Mouse (Mus musculus): ENCODE results near the gene Timm10.

- TF ChIP-seq POLR2A (IDR thresholded peaks at IDR 0.05; ENCODE audit: low read depth, low read length) (no peak), CTCF (IDR thresholded peaks at IDR 0.05; ENCODE audit: borderline replicate concordance, insufficient read depth, low read length) (peak; percentile 65; the same call in 1 of the 2 replicates)
These were observed 39.1 kb downstream of the Timm10 start for GRCm38 (mm10) chr2:84865616-84866571.

Measured in embryonic fibroblast, embryonic 13.5 days (primary cell).